15 mouse cellular contexts compared by ENCODE assay signal in the genomic region with DNA sequence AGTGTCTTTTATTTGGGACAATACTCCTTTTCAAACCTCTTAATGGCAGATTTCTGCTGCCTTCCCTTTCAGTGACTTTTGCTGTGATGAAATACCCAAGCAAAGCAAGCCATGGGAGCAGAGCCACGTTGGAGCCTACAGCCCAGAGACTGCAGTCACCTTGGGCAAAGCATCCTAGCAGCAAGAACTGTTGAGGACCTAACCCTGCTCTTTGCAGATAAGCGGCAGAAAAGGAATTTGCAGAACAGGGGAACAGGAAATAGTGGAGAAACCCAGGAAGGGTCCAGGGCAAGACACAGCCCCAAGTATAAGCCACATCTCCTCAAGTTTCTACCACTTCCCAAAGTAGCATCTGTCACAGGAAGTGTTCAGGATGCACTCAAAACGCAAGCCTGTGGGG.
"Had no signal": no experiment of that assay in that cellular context is flagged by ENCODE, and none has a peak within 500 bp of the region (broad histone marks: within the 10 kb centered on the region; RNA-seq: fewer than 3 reads in every experiment).

No protein-coding gene starts in this region.

- H3K36me3 ChIP-seq: neural tube, embryonic 15.5 days; stomach, embryonic 15.5 days had no signal

- H3K9ac ChIP-seq: neural tube, embryonic 15.5 days; stomach, embryonic 15.5 days had no signal

- H3K27me3 ChIP-seq: neural tube, embryonic 15.5 days; stomach, embryonic 15.5 days had no signal

- DNase-seq: retina, postnatal 1 day; right cerebral cortex, adult 18-20 months; right cerebral cortex, postnatal 14 days; right cerebral cortex, postnatal 25 days; right cerebral cortex, postnatal 4 days; spleen, adult 18-20 months; thymus, adult 18-20 months; thymus, adult 2 months; thymus, postnatal 14 days; thymus, postnatal 25 days; thymus, postnatal 36 days; thymus, postnatal 4 days had no signal

- H3K4me3 ChIP-seq: neural tube, embryonic 15.5 days; stomach, embryonic 15.5 days had no signal

- H3K9me3 ChIP-seq: neural tube, embryonic 15.5 days; stomach, embryonic 15.5 days had no signal

- H3K27ac ChIP-seq: neural tube, embryonic 15.5 days; stomach, embryonic 15.5 days; stomach, postnatal 0 days had no signal

- H3K4me1 ChIP-seq: stomach, embryonic 15.5 days had no signal

- H3K4me2 ChIP-seq: neural tube, embryonic 15.5 days; stomach, embryonic 15.5 days had no signal
